Mouse (Mus musculus): ENCODE measurements around the gene Zfp747. TPM values are rescaled to one million over a fixed set of nuclear protein-coding genes. Genes with fewer than 3 reads are reported as not detected.
"Not testable (repeated sequence)": the region's sequence is repeated elsewhere in the genome, so short reads cannot be mapped to it uniquely, and the experiment has no call there.

Gene Zfp747
- total RNA-seq, 2 experiments from 2014 or later, result 4.2 to 7.4 TPM

- ATAC-seq (replicated peaks; ENCODE audit: poor library complexity), result not testable (repeated sequence)
These were observed 4.0 kb downstream of the Zfp747 start for GRCm38 (mm10) chr7:127371870-127372269.

GRCm38 (mm10) chr7:127371213-127371612, 4.6 kb downstream of the Zfp747 start:
- 0 out of 2 replicates have a peak, but pooled peaks have one; percentile 2 for ATAC-seq (replicated peaks; ENCODE audit: poor library complexity)

GRCm38 (mm10) chr7:127366249-127366648, 9.6 kb downstream of the Zfp747 start:
- ATAC-seq (replicated peaks; ENCODE audit: poor library complexity), result no peak

GRCm38 (mm10) chr7:127364166-127364565, 11.7 kb downstream of the Zfp747 start:
- ATAC-seq (replicated peaks; ENCODE audit: poor library complexity), result no peak

GRCm38 (mm10) chr7:127363475-127363921, 12.4 kb downstream of the Zfp747 start:
- ATAC-seq (replicated peaks; ENCODE audit: poor library complexity), result 0 out of 2 replicates have a peak, but pooled peaks have one; percentile 12

- peak; percentile 89 for ATAC-seq (replicated peaks; ENCODE audit: poor library complexity)
These were observed 13.4 kb downstream of the Zfp747 start for GRCm38 (mm10) chr7:127362418-127362817.

- ATAC-seq (replicated peaks; ENCODE audit: poor library complexity), result no peak
These were observed 14.4 kb downstream of the Zfp747 start for GRCm38 (mm10) chr7:127361449-127361848.

GRCm38 (mm10) chr7:127360265-127360664, 15.6 kb downstream of the Zfp747 start:
- no peak for ATAC-seq (replicated peaks; ENCODE audit: poor library complexity)

- ATAC-seq (replicated peaks; ENCODE audit: poor library complexity), result no peak
These were observed 17.4 kb downstream of the Zfp747 start for GRCm38 (mm10) chr7:127358472-127358871.

- no peak for ATAC-seq (replicated peaks; ENCODE audit: poor library complexity)
These were observed 18.0 kb downstream of the Zfp747 start for GRCm38 (mm10) chr7:127357871-127358270.

- peak; percentile 61; the same call in 1 of the 2 replicates for ATAC-seq (replicated peaks; ENCODE audit: poor library complexity)
These were observed 20.1 kb downstream of the Zfp747 start for GRCm38 (mm10) chr7:127355796-127356195.

GRCm38 (mm10) chr7:127351230-127352004, 24.4 kb downstream of the Zfp747 start:
- peak; percentile 50 for ATAC-seq (replicated peaks; ENCODE audit: poor library complexity)

GRCm38 (mm10) chr7:127346676-127347075, 29.2 kb downstream of the Zfp747 start:
- ATAC-seq (replicated peaks; ENCODE audit: poor library complexity), result no peak

- peak; percentile 90 for ATAC-seq (replicated peaks; ENCODE audit: poor library complexity)
These were observed 30.1 kb downstream of the Zfp747 start, which contains the start of gene Zfp768 for GRCm38 (mm10) chr7:127345512-127346325. Gene Zfp768 (minus strand): TSS chr7:127345589.

GRCm38 (mm10) chr7:127345092-127345491, 30.8 kb downstream of the Zfp747 start:
- no peak for ATAC-seq (replicated peaks; ENCODE audit: poor library complexity)

GRCm38 (mm10) chr7:127344371-127344770, 31.5 kb downstream of the Zfp747 start:
- ATAC-seq (replicated peaks; ENCODE audit: poor library complexity), result no peak

- ATAC-seq (replicated peaks; ENCODE audit: poor library complexity), result no peak
These were observed 32.4 kb downstream of the Zfp747 start for GRCm38 (mm10) chr7:127343351-127344019.

- ATAC-seq (replicated peaks; ENCODE audit: poor library complexity), result no peak
These were observed 33.0 kb downstream of the Zfp747 start for GRCm38 (mm10) chr7:127342888-127343287.

GRCm38 (mm10) chr7:127342332-127342731, 33.5 kb downstream of the Zfp747 start:
- 0 out of 2 replicates have a peak, but pooled peaks have one; percentile 20 for ATAC-seq (replicated peaks; ENCODE audit: poor library complexity)

- not testable (repeated sequence) for ATAC-seq (replicated peaks; ENCODE audit: poor library complexity)
These were observed 34.0 kb downstream of the Zfp747 start for GRCm38 (mm10) chr7:127341861-127342260.

- no peak for ATAC-seq (replicated peaks; ENCODE audit: poor library complexity)
These were observed 34.5 kb downstream of the Zfp747 start for GRCm38 (mm10) chr7:127341356-127341755.

Data from megakaryocyte progenitor cell, adult 5-6 weeks (primary cell).